Mouse (Mus musculus) liver, embryonic 13.5 days (tissue): ENCODE data around the gene Ccdc74a. TPM values are rescaled to one million over a fixed set of nuclear protein-coding genes. Genes with fewer than 3 reads are reported as not detected.
A peak's percentile ranks its signal among the peaks of the same experiment; 100 is the strongest.

Experiments used
- ATAC-seq: fragments of 200-750 bp; cut with Nextera tagmentation; 2 replicates; pipeline ENCODE4 v1.8.0; 2017; ENCODE audit warnings: low read depth, mild to moderate bottlenecking, moderate number of reproducible peaks, moderate library complexity
- DNase-seq: peaks from one replicate; pipeline ENCODE4 v3.0.0; 2022
- H3K27ac ChIP-seq: fragments of 300-500 bp; sonication (generic); 2 replicates; pipeline ENCODE4 v1.5.1; 2015; ENCODE audit warnings: moderate library complexity, mild to moderate bottlenecking, inconsistent platforms
- H3K27me3 ChIP-seq: fragments of 300-500 bp; sonication (generic); 2 replicates; pipeline ENCODE4 v1.6.1; 2015; ENCODE audit warnings: mild to moderate bottlenecking, inconsistent platforms
- H3K36me3 ChIP-seq: fragments of 300-500 bp; sonication (generic); 2 replicates; pipeline ENCODE4 v1.6.1; 2015; ENCODE audit warnings: mild to moderate bottlenecking, inconsistent platforms
- H3K4me1 ChIP-seq: fragments of 300-500 bp; sonication (generic); replicated peaks from 2 replicates; pipeline ENCODE4 v1.6.1; 2015; ENCODE audit warnings: inconsistent platforms
- H3K4me2 ChIP-seq: fragments of 300-500 bp; sonication (generic); 2 replicates; pipeline ENCODE4 v1.6.1; 2015; ENCODE audit warnings: inconsistent platforms, mild to moderate bottlenecking, moderate library complexity
- H3K4me3 ChIP-seq: fragments of 300-500 bp; sonication (generic); replicated peaks from 2 replicates; pipeline ENCODE4 v1.5.1; 2015; ENCODE audit warnings: mild to moderate bottlenecking, inconsistent platforms
- H3K9ac ChIP-seq: fragments of 300-500 bp; sonication (generic); 2 replicates; pipeline ENCODE4 v1.6.1; 2015; ENCODE audit warnings: mild to moderate bottlenecking, inconsistent platforms
- H3K9me3 ChIP-seq: fragments of 300-500 bp; sonication (generic); replicated peaks from 2 replicates; pipeline ENCODE4 v1.6.1; 2016; ENCODE audit warnings: inconsistent platforms
- WGBS: fragments of 180-500 bp; shearing (Covaris S2); methylation state at CpG from one replicate; pipeline ENCODE4 v1.1.7; 2015; ENCODE audit not compliant: insufficient replicate concordance; 5-methylcytosine and 5-hydroxymethylcytosine counted together
- polyA plus RNA-seq: library from polyadenylated mRNA; unstranded; fragments of >200 nt; fragmentation: Nextera tagmentation; extraction: Ambion mirVana; gene quantifications from 2 replicates; pipeline ENCODE4 v1.2.1, GENCODE M21; 2015

Gene Ccdc74a
- polyA plus RNA-seq, 1 experiment from 2014 or later = 2.3 TPM

GRCm38 (mm10) chr16:17669886-17670285 lies 23.6 kb downstream of the Ccdc74a start:
- H3K4me3 ChIP-seq = no peak overlapping the region
- H3K27ac ChIP-seq = 0 out of 2 replicates have a peak overlapping the region, but pooled peaks have one; percentile 5
- ATAC-seq (no peak), DNase-seq (no peak)
- no peak overlapping the region for H3K4me2 ChIP-seq
- no peaks in the 10 kb centered on the region for H3K27me3 ChIP-seq
- H3K9me3 ChIP-seq = no peaks in the 10 kb centered on the region
- H3K9ac ChIP-seq = no peak overlapping the region
- peaks cover 82% of the 10 kb centered on the region for H3K36me3 ChIP-seq
- peaks cover 11% of the 10 kb centered on the region for H3K4me1 ChIP-seq

- H3K9me3 ChIP-seq = no peaks in the 10 kb centered on the region
- ATAC-seq (no peak), DNase-seq (no peak)
- H3K4me3 ChIP-seq = no peak overlapping the region
- WGBS = 84% methylated on average over 3 of the region's 3 CpGs
- no peak overlapping the region for H3K9ac ChIP-seq
- no peaks in the 10 kb centered on the region for H3K4me1 ChIP-seq
- no peak overlapping the region for H3K4me2 ChIP-seq
- H3K27me3 ChIP-seq = no peaks in the 10 kb centered on the region
- H3K36me3 ChIP-seq = peaks cover 60% of the 10 kb centered on the region
- H3K27ac ChIP-seq = no peak overlapping the region
These were observed 48.6 kb downstream of the Ccdc74a start for GRCm38 (mm10) chr16:17694860-17695259.

Other genes starting within 250 kb of the Ccdc74a start
- gene Snap29, start 240.5 kb upstream of the Ccdc74a start, polyA plus RNA-seq = 8.8 and 10.7 TPM in 2 replicates
- 12.9 and 15.1 TPM in 2 replicates for gene Pi4ka, start 240.2 kb upstream of the Ccdc74a start, polyA plus RNA-seq
- gene Crkl, start 194.5 kb upstream of the Ccdc74a start, polyA plus RNA-seq = 30.8 and 35.8 TPM in 2 replicates
- 0.76 and 1.2 TPM in 2 replicates for gene Aifm3, start 156.9 kb upstream of the Ccdc74a start, polyA plus RNA-seq
- 22.6 and 24.0 TPM in 2 replicates for gene Lztr1, start 137.8 kb upstream of the Ccdc74a start, polyA plus RNA-seq
- 30.1 and 32.0 TPM in 2 replicates for gene Thap7, start 115.3 kb upstream of the Ccdc74a start, polyA plus RNA-seq
- not detected in 2 replicates for gene Lrrc74b, start 85.2 kb upstream of the Ccdc74a start, polyA plus RNA-seq
- gene P2rx6, start 84.6 kb upstream of the Ccdc74a start, polyA plus RNA-seq = 0.09 TPM in 1 of 2 replicates, not detected in the other
- 1.3 and 1.8 TPM in 2 replicates for gene Slc7a4, start 63.3 kb upstream of the Ccdc74a start, polyA plus RNA-seq
- 16.7 and 22.5 TPM in 2 replicates for gene Smpd4, start 27.1 kb upstream of the Ccdc74a start, polyA plus RNA-seq
- gene Med15, start 86.4 kb downstream of the Ccdc74a start, polyA plus RNA-seq = 15.8 and 20.2 TPM in 2 replicates
- gene Klhl22, start 113.1 kb downstream of the Ccdc74a start, polyA plus RNA-seq = 14.3 TPM in 2 replicates
- 1.0 TPM in 2 replicates for gene Scarf2, start 150.8 kb downstream of the Ccdc74a start, polyA plus RNA-seq
- not detected in 2 replicates for gene B830017H08Rik, start 186.7 kb downstream of the Ccdc74a start, polyA plus RNA-seq
- gene Car15, start 191.9 kb downstream of the Ccdc74a start, polyA plus RNA-seq = 0.54 and 0.59 TPM in 2 replicates
- gene Gm20518, start 245.2 kb downstream of the Ccdc74a start, polyA plus RNA-seq = 0.05 and 0.08 TPM in 2 replicates
- not detected in 2 replicates for gene Tssk1, start 247.8 kb downstream of the Ccdc74a start, polyA plus RNA-seq